Mouse (Mus musculus) intestine, embryonic 14.5 days (tissue): ENCODE data around the gene Nrde2. TPM values are rescaled to one million over a fixed set of nuclear protein-coding genes. Genes with fewer than 3 reads are reported as not detected.

Experiments used
- ATAC-seq: fragments of 200-750 bp; cut with Nextera tagmentation; replicated peaks from 2 replicates; pipeline ENCODE4 v1.8.0; 2017; ENCODE audit warnings: low read depth, moderate number of reproducible peaks, moderate TSS enrichment, moderate library complexity; ENCODE audit not compliant: low FRiP score, low TSS enrichment
- DNase-seq: peaks from one replicate; pipeline ENCODE4 v3.0.0-alpha.2; 2018; ENCODE audit warnings: low spot score
- H3K27ac ChIP-seq: fragments of 300-500 bp; sonication (generic); 2 replicates; pipeline ENCODE4 v1.5.1; 2014; ENCODE audit warnings: low read depth, mild to moderate bottlenecking, control low read depth
- H3K27me3 ChIP-seq: fragments of 300-500 bp; sonication (generic); replicated peaks from 2 replicates; pipeline ENCODE4 v1.6.1; 2014; ENCODE audit warnings: low read length, control low read depth; ENCODE audit not compliant: control insufficient read depth, insufficient read depth
- H3K36me3 ChIP-seq: fragments of 300-500 bp; sonication (generic); 2 replicates; pipeline ENCODE4 v1.6.1; 2014; ENCODE audit warnings: low read length, control low read depth; ENCODE audit not compliant: control insufficient read depth, insufficient read depth
- H3K4me1 ChIP-seq: fragments of 300-500 bp; sonication (generic); replicated peaks from 2 replicates; pipeline ENCODE4 v1.6.1; 2014; ENCODE audit warnings: low read length, control low read depth, mixed read lengths; ENCODE audit not compliant: control insufficient read depth, insufficient read depth
- H3K4me2 ChIP-seq: fragments of 300-500 bp; sonication (generic); 2 replicates; pipeline ENCODE4 v1.6.1; 2014; ENCODE audit warnings: low read length
- H3K4me3 ChIP-seq: fragments of 300-500 bp; sonication (generic); 2 replicates; pipeline ENCODE4 v1.5.1; 2014; ENCODE audit warnings: low read depth, low read length, control low read depth, mixed read lengths
- H3K9ac ChIP-seq: fragments of 300-500 bp; sonication (generic); 2 replicates; pipeline ENCODE4 v1.6.1; 2014; ENCODE audit warnings: mild to moderate bottlenecking, low read length
- H3K9me3 ChIP-seq: fragments of 300-500 bp; sonication (generic); 2 replicates; pipeline ENCODE4 v1.6.1; 2016; ENCODE audit warnings: low read length, control low read depth; ENCODE audit not compliant: control insufficient read depth
- WGBS: fragments of 180-500 bp; shearing (Covaris S2); extraction: QIAGEN DNeasy Blood & Tissue Kit; methylation state at CpG from one replicate; pipeline ENCODE4 v1.1.7; 2014; 5-methylcytosine and 5-hydroxymethylcytosine counted together
- polyA plus RNA-seq: library from polyadenylated mRNA; unstranded; fragments of >200 nt; fragmentation: Nextera tagmentation; extraction: Ambion mirVana; gene quantifications from 2 replicates; pipeline ENCODE4 v1.2.1, GENCODE M21; 2014

Nrde2 gene
- 13.7 and 14.4 TPM in 2 replicates for polyA plus RNA-seq

DNA sequence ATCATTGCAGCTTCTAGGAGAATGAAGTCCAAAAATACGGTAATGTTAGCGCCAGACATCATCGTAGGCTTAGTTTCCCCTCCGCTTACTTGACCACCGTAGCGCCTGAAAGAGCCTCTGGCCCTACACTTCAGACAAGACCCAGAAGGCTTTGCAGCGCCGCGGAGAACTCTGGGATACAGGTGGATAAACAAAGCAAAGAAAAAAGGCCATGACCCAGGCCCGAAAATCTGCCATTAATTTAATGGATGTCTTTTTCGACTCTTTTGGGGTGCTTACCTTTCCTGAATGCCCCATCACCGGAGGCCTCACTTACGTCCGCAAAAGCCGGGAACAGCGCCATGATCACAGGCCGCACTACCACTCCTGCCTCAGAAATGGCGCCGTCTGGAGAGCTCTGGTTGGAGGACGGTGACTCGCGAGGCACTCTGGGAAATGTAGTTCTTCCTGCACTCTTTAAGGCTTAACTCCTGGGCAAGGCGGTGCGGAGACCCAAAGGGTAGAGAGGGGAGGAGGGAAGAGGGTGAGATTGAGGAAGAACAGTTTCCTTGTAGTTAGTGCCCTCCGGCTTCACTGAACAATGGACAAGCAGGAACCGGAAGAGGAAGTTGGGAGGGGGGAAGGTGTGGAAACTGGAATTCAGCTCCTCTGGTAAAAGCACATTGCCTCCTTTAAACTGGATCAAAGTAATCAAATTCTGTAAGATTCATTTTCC is at the start of gene Nrde2:
TSS of gene Nrde2 (minus strand) at position 393 of the 715 bp plus-strand sequence.
- Histone ChIP-seq H3K27me3 (no peaks in the 10 kb centered on the region), H3K4me3 (peak within 1 kb of the TSS; percentile 62), H3K27ac (peak within 1 kb of the TSS; percentile 47), H3K9me3 (no peaks in the 10 kb centered on the region), H3K36me3 (peaks cover 13% of the 10 kb centered on the region), H3K4me1 (peaks cover 6% of the 10 kb centered on the region; the same call in 1 of the 2 replicates), H3K4me2 (peak within 1 kb of the TSS; percentile 89), H3K9ac (peak within 1 kb of the TSS; percentile 71)
- DNase-seq (peak; percentile 93), ATAC-seq (peak; percentile 99)
- WGBS: under 1% methylated on average over 26 of the region's 26 CpGs

- no peak for DNase-seq
- H3K4me1 ChIP-seq: peaks cover 18% of the 10 kb centered on the region
- H3K4me2 ChIP-seq: no peak overlapping the region
- ATAC-seq: no peak
- peaks cover 79% of the 10 kb centered on the region for H3K36me3 ChIP-seq
- H3K9ac ChIP-seq: no peak overlapping the region
- H3K9me3 ChIP-seq: no peaks in the 10 kb centered on the region
- H3K4me3 ChIP-seq: no peak overlapping the region
- WGBS: 92% methylated on average over 5 of the region's 5 CpGs
- no peak overlapping the region for H3K27ac ChIP-seq
- H3K27me3 ChIP-seq: no peaks in the 10 kb centered on the region
Measured at GRCm38 (mm10) chr12:100206926-100207325, 47.5 kb upstream of the Nrde2 start.

- no peak overlapping the region for H3K9ac ChIP-seq
- H3K9me3 ChIP-seq: no peaks in the 10 kb centered on the region
- H3K27ac ChIP-seq: no peak overlapping the region
- H3K36me3 ChIP-seq: peaks cover 79% of the 10 kb centered on the region
- peaks cover 18% of the 10 kb centered on the region for H3K4me1 ChIP-seq
- no peak overlapping the region for H3K4me2 ChIP-seq
- 64% methylated on average over 3 of the region's 3 CpGs for WGBS
- H3K4me3 ChIP-seq: no peak overlapping the region
- ATAC-seq (no peak), DNase-seq (no peak)
- no peaks in the 10 kb centered on the region for H3K27me3 ChIP-seq
Measured at GRCm38 (mm10) chr12:100206521-100206920, 47.1 kb upstream of the Nrde2 start.

GRCm38 (mm10) chr12:100205156-100205555 is 45.7 kb upstream of the Nrde2 start:
- Histone ChIP-seq H3K4me3 (no peak overlapping the region), H3K27me3 (no peaks in the 10 kb centered on the region), H3K9me3 (no peaks in the 10 kb centered on the region), H3K4me2 (no peak overlapping the region), H3K27ac (no peak overlapping the region), H3K36me3 (peaks cover 79% of the 10 kb centered on the region), H3K4me1 (peaks cover 11% of the 10 kb centered on the region), H3K9ac (no peak overlapping the region)
- no peak for DNase-seq
- ATAC-seq: no peak
- WGBS: 89% methylated on average over 8 of the region's 8 CpGs

DNA sequence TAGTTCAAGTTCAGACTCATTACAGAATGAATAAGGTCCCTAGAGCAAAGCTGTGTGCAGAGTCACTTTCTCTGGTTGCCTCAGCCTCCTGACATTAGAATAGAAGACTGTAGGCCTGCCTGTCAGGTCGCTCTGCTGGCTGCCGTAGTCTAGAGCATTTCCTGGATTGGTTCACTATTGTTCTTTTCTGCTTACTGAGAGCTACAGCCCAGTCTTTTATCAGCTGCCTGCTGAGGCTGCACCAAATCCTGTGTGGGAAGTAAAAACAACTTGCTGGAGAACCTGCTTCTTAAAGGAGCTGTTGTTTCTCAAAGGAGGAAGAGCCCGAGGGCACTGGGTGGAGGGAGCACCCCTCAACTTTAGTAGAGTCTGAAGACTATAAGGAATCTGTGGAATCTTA is 44.3 kb upstream of the Nrde2 start:
- peaks cover 13% of the 10 kb centered on the region for H3K4me1 ChIP-seq
- no peak overlapping the region for H3K9ac ChIP-seq
- no peaks in the 10 kb centered on the region for H3K9me3 ChIP-seq
- ATAC-seq (no peak), DNase-seq (no peak)
- no peak overlapping the region for H3K4me2 ChIP-seq
- no peak overlapping the region for H3K4me3 ChIP-seq
- WGBS: 69% methylated on average over 3 of the region's 3 CpGs
- no peak overlapping the region for H3K27ac ChIP-seq
- peaks cover 65% of the 10 kb centered on the region for H3K36me3 ChIP-seq
- no peaks in the 10 kb centered on the region for H3K27me3 ChIP-seq

- H3K4me1 ChIP-seq: peaks cover 17% of the 10 kb centered on the region
- H3K9ac ChIP-seq: peak overlapping the region; percentile 96
- no peaks in the 10 kb centered on the region for H3K27me3 ChIP-seq
- H3K4me3 ChIP-seq: peak overlapping the region; percentile 97
- DNase-seq: peak; percentile 94
- H3K4me2 ChIP-seq: peak overlapping the region; percentile 92
- peaks cover 47% of the 10 kb centered on the region for H3K36me3 ChIP-seq
- 2% methylated on average over 13 of the region's 13 CpGs for WGBS
- no peaks in the 10 kb centered on the region for H3K9me3 ChIP-seq
- no peak overlapping the region for H3K27ac ChIP-seq
- ATAC-seq: peak; percentile 10; the same call in 1 of the 2 replicates
Measured at GRCm38 (mm10) chr12:100201838-100202237, 42.4 kb upstream of the Nrde2 start.

GRCm38 (mm10) chr12:100201363-100201711 is 41.9 kb upstream of the Nrde2 start:
- H3K9ac ChIP-seq: peak overlapping the region; percentile 96
- ATAC-seq (no peak), DNase-seq (no peak)
- H3K4me2 ChIP-seq: peak overlapping the region; percentile 92
- H3K4me1 ChIP-seq: peaks cover 17% of the 10 kb centered on the region
- peak overlapping the region; percentile 97 for H3K4me3 ChIP-seq
- H3K27me3 ChIP-seq: no peaks in the 10 kb centered on the region
- peaks cover 42% of the 10 kb centered on the region for H3K36me3 ChIP-seq
- 37% methylated on average over 4 of the region's 4 CpGs for WGBS
- no peaks in the 10 kb centered on the region for H3K9me3 ChIP-seq
- no peak overlapping the region for H3K27ac ChIP-seq

DNA sequence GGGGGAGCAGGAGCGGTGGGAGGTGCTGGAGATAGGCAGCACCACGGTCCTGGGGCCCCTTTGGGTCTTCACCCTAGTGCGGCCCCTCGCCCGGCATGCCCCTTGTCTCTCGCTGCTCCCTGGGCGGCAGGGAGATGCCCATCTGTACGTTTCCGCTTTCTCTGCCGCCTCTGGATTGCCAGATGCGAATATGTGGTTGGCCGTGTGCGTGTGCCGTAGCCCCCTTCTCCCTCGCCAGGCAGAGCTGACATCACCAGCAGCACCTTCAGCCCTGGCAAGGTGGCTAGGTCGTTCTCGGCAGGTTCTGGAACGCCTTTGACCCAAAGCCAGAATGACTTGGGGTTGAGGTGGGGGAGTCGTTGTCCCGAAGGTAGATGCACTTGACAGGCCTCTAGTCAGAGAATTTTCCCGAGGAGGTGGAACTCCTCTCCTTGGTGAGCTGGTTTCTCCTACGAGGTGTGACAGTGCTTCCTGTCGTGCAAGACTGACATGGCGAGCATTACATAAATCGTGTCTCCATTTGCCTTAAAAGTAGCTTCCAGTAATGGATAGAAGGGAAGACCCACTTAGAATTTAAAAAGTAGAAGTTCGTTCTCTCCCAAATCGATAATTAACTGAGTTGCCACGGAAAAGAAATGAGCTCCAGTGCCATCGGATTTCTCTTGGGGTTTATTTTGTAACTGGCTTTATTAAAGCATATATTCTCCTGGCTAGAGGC is 41.4 kb upstream of the Nrde2 start:
- peaks cover 17% of the 10 kb centered on the region for H3K4me1 ChIP-seq
- peak overlapping the region; percentile 97 for H3K4me3 ChIP-seq
- DNase-seq (peak; percentile 74), ATAC-seq (0 out of 2 replicates have a peak, but pooled peaks have one; percentile 3)
- H3K9me3 ChIP-seq: no peaks in the 10 kb centered on the region
- peak overlapping the region; percentile 96 for H3K9ac ChIP-seq
- WGBS: 8% methylated on average over 29 of the region's 29 CpGs
- H3K36me3 ChIP-seq: peaks cover 36% of the 10 kb centered on the region
- peak overlapping the region; percentile 92 for H3K4me2 ChIP-seq
- peak overlapping the region; percentile 79 for H3K27ac ChIP-seq
- no peaks in the 10 kb centered on the region for H3K27me3 ChIP-seq
